ENCODE assay signal across 8 mouse cellular contexts in genomic region chr3:100998904-100999340, GRCm38 (mm10). TPM values are rescaled to one million over a fixed set of nuclear protein-coding genes. Genes with fewer than 3 reads are reported as not detected.
DNase-seq lines count a peak whose midpoint lies in the region; ATAC-seq and TF ChIP-seq lines count a peak whose summit lies in the region.

No protein-coding gene starts in this region.

- no peaks in the 10 kb centered on the region for H3K36me3 ChIP-seq in embryonic facial prominence, embryonic 11.5 days (replicated peaks; ENCODE audit: control insufficient read depth, insufficient read depth, low read depth, low read length)
- no peaks in the 10 kb centered on the region for H3K36me3 ChIP-seq in kidney, postnatal 0 days (ENCODE audit: insufficient read depth, low read length)
- no peaks in the 10 kb centered on the region for H3K36me3 ChIP-seq in liver, embryonic 13.5 days
- no peaks in the 10 kb centered on the region for H3K36me3 ChIP-seq in neural tube, embryonic 11.5 days (ENCODE audit: control insufficient read depth, insufficient read depth, low read length)

- no peak overlapping the region for H3K27ac ChIP-seq in embryonic facial prominence, embryonic 11.5 days (replicated peaks; ENCODE audit: low read depth, low read length)
- H3K27ac ChIP-seq in kidney, postnatal 0 days, result no peak overlapping the region
- H3K27ac ChIP-seq in liver, embryonic 13.5 days, result no peak overlapping the region
- no peak overlapping the region for H3K27ac ChIP-seq in neural tube, embryonic 11.5 days (ENCODE audit: low read depth, low read length)

- H3K27me3 ChIP-seq in embryonic facial prominence, embryonic 11.5 days (ENCODE audit: control insufficient read depth, insufficient read depth, low read length), result no peaks in the 10 kb centered on the region
- H3K27me3 ChIP-seq in kidney, postnatal 0 days (ENCODE audit: insufficient read depth, low read length), result no peaks in the 10 kb centered on the region
- no peaks in the 10 kb centered on the region; the same call in 1 of the 2 replicates for H3K27me3 ChIP-seq in liver, embryonic 13.5 days
- no peaks in the 10 kb centered on the region for H3K27me3 ChIP-seq in neural tube, embryonic 11.5 days (ENCODE audit: control insufficient read depth, insufficient read depth, low read length)

- DNase-seq in CD4-positive, CD25-positive, alpha-beta regulatory T cell, adult 2 months (ENCODE audit: low read depth, low spot score), result peak; percentile 94
- peak; percentile 85 for DNase-seq in adrenal gland, postnatal 10 days
- peak; percentile 81 for DNase-seq in embryonic facial prominence, embryonic 11.5 days (ENCODE audit: low spot score)
- peak; percentile 51 to 73 for DNase-seq in heart, adult 9 months (ENCODE audit: low spot score in 2 of 2)
- peak; percentile 59 for DNase-seq in kidney, postnatal 0 days (ENCODE audit: low spot score)
- DNase-seq in liver, embryonic 13.5 days, result peak; percentile 48
- DNase-seq in neural tube, embryonic 11.5 days (ENCODE audit: low spot score), result peak; percentile 74
- peak; percentile 44 for DNase-seq in testis, postnatal 14 days (ENCODE audit: low spot score)

- H3K4me3 ChIP-seq in embryonic facial prominence, embryonic 11.5 days (ENCODE audit: low read depth, low read length), result no peak overlapping the region
- H3K4me3 ChIP-seq in kidney, postnatal 0 days (replicated peaks; ENCODE audit: low read depth, low read length), result no peak overlapping the region
- no peak overlapping the region for H3K4me3 ChIP-seq in liver, embryonic 13.5 days (replicated peaks)
- no peak overlapping the region for H3K4me3 ChIP-seq in neural tube, embryonic 11.5 days (ENCODE audit: low read depth, low read length)

- H3K4me2 ChIP-seq in embryonic facial prominence, embryonic 11.5 days (ENCODE audit: low read depth, low read length), result no peak overlapping the region
- no peak overlapping the region for H3K4me2 ChIP-seq in kidney, postnatal 0 days (ENCODE audit: low read length)
- no peak overlapping the region for H3K4me2 ChIP-seq in liver, embryonic 13.5 days
- no peak overlapping the region for H3K4me2 ChIP-seq in neural tube, embryonic 11.5 days (ENCODE audit: low read depth)

- no peaks in the 10 kb centered on the region for H3K4me1 ChIP-seq in embryonic facial prominence, embryonic 11.5 days (ENCODE audit: control insufficient read depth, insufficient read depth, low read length)
- no peaks in the 10 kb centered on the region; the same call in 1 of the 2 replicates for H3K4me1 ChIP-seq in kidney, postnatal 0 days (replicated peaks; ENCODE audit: insufficient read depth, low read length)
- H3K4me1 ChIP-seq in liver, embryonic 13.5 days (replicated peaks), result no peaks in the 10 kb centered on the region
- H3K4me1 ChIP-seq in neural tube, embryonic 11.5 days (ENCODE audit: control insufficient read depth, insufficient read depth, low read length), result no peaks in the 10 kb centered on the region

- 0 out of 2 replicates have a peak, but pooled peaks have one; percentile 44 for ATAC-seq in embryonic facial prominence, embryonic 11.5 days (replicated peaks; ENCODE audit: insufficient number of reproducible peaks, low FRiP score, low TSS enrichment, low read depth)
- 0 out of 2 replicates have a peak, but pooled peaks have one; percentile 17 for ATAC-seq in kidney, postnatal 0 days (replicated peaks; ENCODE audit: low FRiP score, low read depth)
- peak; percentile 59 for ATAC-seq in liver, embryonic 13.5 days (ENCODE audit: low read depth)
- peak; percentile 50; the same call in 1 of the 2 replicates for ATAC-seq in neural tube, embryonic 11.5 days (ENCODE audit: insufficient read depth, low FRiP score, low TSS enrichment)

- no peak overlapping the region for H3K9ac ChIP-seq in embryonic facial prominence, embryonic 11.5 days (replicated peaks; ENCODE audit: low read length)
- no peak overlapping the region for H3K9ac ChIP-seq in kidney, postnatal 0 days (ENCODE audit: low read depth, low read length)
- H3K9ac ChIP-seq in liver, embryonic 13.5 days, result no peak overlapping the region
- H3K9ac ChIP-seq in neural tube, embryonic 11.5 days (ENCODE audit: low read length), result no peak overlapping the region

- TF ChIP-seq CTCF in kidney, postnatal 0 days (IDR thresholded peaks at IDR 0.05; ENCODE audit: low read depth), result peak; percentile 81

- no peaks in the 10 kb centered on the region for H3K9me3 ChIP-seq in embryonic facial prominence, embryonic 11.5 days (replicated peaks; ENCODE audit: control insufficient read depth, low read length)
- H3K9me3 ChIP-seq in kidney, postnatal 0 days (replicated peaks; ENCODE audit: low read length), result no peaks in the 10 kb centered on the region
- H3K9me3 ChIP-seq in liver, embryonic 13.5 days (replicated peaks), result no peaks in the 10 kb centered on the region
- H3K9me3 ChIP-seq in neural tube, embryonic 11.5 days (ENCODE audit: control insufficient read depth, low read length), result no peaks in the 10 kb centered on the region

- WGBS in embryonic facial prominence, embryonic 11.5 days, result 11% methylated on average over 6 of the region's 6 CpGs
- WGBS in kidney, postnatal 0 days, result 25% methylated on average over 6 of the region's 6 CpGs
- WGBS in liver, embryonic 13.5 days (ENCODE audit: insufficient replicate concordance), result 5% methylated on average over 6 of the region's 6 CpGs
- WGBS in neural tube, embryonic 11.5 days, result 16% methylated on average over 6 of the region's 6 CpGs

RNA-seq across cellular contexts. Expression of gene Ttf2, which starts 29.5 kb away (rescaled TPM):
- 10 to 100 TPM in 1 of 2 experiments, 1 to 10 TPM in 1; 8.0 to 11.9 TPM for total RNA-seq in adrenal gland, postnatal 10 days (2021)
- polyA plus RNA-seq in embryonic facial prominence, embryonic 11.5 days (2014; fragmentation: Nextera tagmentation; extraction: Ambion mirVana), result 23.0 and 25.0 TPM in 2 replicates
- polyA plus RNA-seq in kidney, postnatal 0 days (2015; fragmentation: Nextera tagmentation; extraction: Ambion mirVana), result 8.5 and 9.6 TPM in 2 replicates
- 8.4 and 9.6 TPM in 2 replicates for polyA plus RNA-seq in liver, embryonic 13.5 days (2015; fragmentation: Nextera tagmentation; extraction: Ambion mirVana)
- polyA plus RNA-seq in neural tube, embryonic 11.5 days (2014; fragmentation: Nextera tagmentation; extraction: Ambion mirVana), result 24.7 and 25.4 TPM in 2 replicates

RNA-seq across cellular contexts. Expression of gene Cd101, which starts 30.4 kb away (rescaled TPM):
- under 1 TPM; 0.12 to 0.27 TPM for total RNA-seq in adrenal gland, postnatal 10 days (2021)
- not detected in 2 replicates for polyA plus RNA-seq in embryonic facial prominence, embryonic 11.5 days (2014; fragmentation: Nextera tagmentation; extraction: Ambion mirVana)
- 0.19 TPM in 1 of 2 replicates, not detected in the other for polyA plus RNA-seq in kidney, postnatal 0 days (2015; fragmentation: Nextera tagmentation; extraction: Ambion mirVana)
- 0.03 and 0.05 TPM in 2 replicates for polyA plus RNA-seq in liver, embryonic 13.5 days (2015; fragmentation: Nextera tagmentation; extraction: Ambion mirVana)
- 0.11 TPM in 1 of 2 replicates, not detected in the other for polyA plus RNA-seq in neural tube, embryonic 11.5 days (2014; fragmentation: Nextera tagmentation; extraction: Ambion mirVana)

Comparison
In these comparisons a context has a peak if more than half of its experiments do, and no peak if none do; other contexts are left out.
1. DNase-seq: peak in every context shown above with its lines; median percentile 94 in CD4-positive, CD25-positive, alpha-beta regulatory T cell, adult 2 months; 85 in adrenal gland, postnatal 10 days; 81 in embryonic facial prominence, embryonic 11.5 days; 74 in neural tube, embryonic 11.5 days; 62 in heart, adult 9 months; 59 in kidney, postnatal 0 days; 48 in liver, embryonic 13.5 days; 44 in testis, postnatal 14 days.